Mouse (Mus musculus) E14TG2a.4 (cell line): ENCODE data around the gene Zbtb18.

Source experiments
- H3K27me3 ChIP-seq: 2 replicates; pipeline ENCODE4 v1.6.1; 2014; ENCODE audit warnings: low read length, control low read depth; ENCODE audit not compliant: insufficient read depth
- H3K36me3 ChIP-seq: 2 replicates; pipeline ENCODE4 v1.6.1; 2014; ENCODE audit warnings: low read length, control low read depth; ENCODE audit not compliant: insufficient read depth
- H3K4me1 ChIP-seq: replicated peaks from 2 replicates; pipeline ENCODE4 v1.6.1; 2014; ENCODE audit warnings: low read depth, low read length, control low read depth
- H3K4me3 ChIP-seq: replicated peaks from 2 replicates; pipeline ENCODE4 v1.5.1; 2014; ENCODE audit warnings: mild to moderate bottlenecking, low read length
- H3K9me3 ChIP-seq: 2 replicates; pipeline ENCODE4 v1.6.1; 2014; ENCODE audit warnings: low read length, control low read depth
- CTCF ChIP-seq: conservative IDR thresholded peaks from 2 replicates; pipeline ENCODE4 v1.5.1; 2014; ENCODE audit warnings: low read length
- NANOG ChIP-seq: IDR thresholded peaks from 2 replicates; pipeline ENCODE4 v1.6.1; 2014; ENCODE audit warnings: borderline replicate concordance, low read length, mixed read lengths
- POU5F1 ChIP-seq: IDR thresholded peaks from 2 replicates; pipeline ENCODE4 v1.6.1; 2014; ENCODE audit warnings: low read length, borderline replicate concordance

Zbtb18 gene

DNA sequence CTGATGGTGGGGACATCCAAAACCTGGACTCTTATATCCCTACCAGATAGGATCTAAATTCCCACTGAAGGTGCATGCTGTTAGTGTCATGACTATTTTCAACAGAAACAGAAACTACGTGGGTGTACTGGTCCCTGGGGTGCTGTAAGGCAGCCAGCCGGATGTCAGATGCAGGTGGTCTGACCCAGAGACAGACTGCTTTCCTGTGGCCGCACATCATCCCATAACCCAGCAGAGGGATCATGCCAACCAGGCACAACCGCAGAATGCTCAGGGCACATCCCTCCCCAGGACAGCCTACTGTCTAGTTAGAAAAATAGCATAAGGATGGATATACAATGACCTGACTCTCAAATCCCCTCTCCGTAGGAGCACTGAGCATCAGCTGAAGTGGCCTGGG is 14.3 kb upstream of the Zbtb18 start:
- H3K36me3 ChIP-seq: no peaks in the 10 kb centered on the region
- no peaks in the 10 kb centered on the region for H3K9me3 ChIP-seq
- no peak for TF ChIP-seq NANOG
- no peak for TF ChIP-seq CTCF
- no peak for TF ChIP-seq POU5F1
- no peak overlapping the region for H3K4me3 ChIP-seq
- H3K4me1 ChIP-seq: peaks cover 6% of the 10 kb centered on the region; the same call in 1 of the 2 replicates
- H3K27me3 ChIP-seq: peaks cover 5% of the 10 kb centered on the region; the same call in 1 of the 2 replicates

GRCm38 (mm10) chr1:177428338-177428737 is 13.8 kb upstream of the Zbtb18 start:
- peaks cover 5% of the 10 kb centered on the region; the same call in 1 of the 2 replicates for H3K27me3 ChIP-seq
- peaks cover 6% of the 10 kb centered on the region; the same call in 1 of the 2 replicates for H3K4me1 ChIP-seq
- H3K4me3 ChIP-seq: no peak overlapping the region
- no peaks in the 10 kb centered on the region for H3K36me3 ChIP-seq
- H3K9me3 ChIP-seq: no peaks in the 10 kb centered on the region
- TF ChIP-seq POU5F1: no peak
- TF ChIP-seq NANOG: no peak
- TF ChIP-seq CTCF: no peak

- Histone ChIP-seq H3K27me3 (peaks cover 5% of the 10 kb centered on the region; the same call in 1 of the 2 replicates), H3K9me3 (no peaks in the 10 kb centered on the region), H3K4me3 (no peak overlapping the region), H3K4me1 (peaks cover 6% of the 10 kb centered on the region; the same call in 1 of the 2 replicates), H3K36me3 (no peaks in the 10 kb centered on the region)
- TF ChIP-seq CTCF (no peak), NANOG (no peak), POU5F1 (no peak)
These were observed 13.1 kb upstream of the Zbtb18 start for GRCm38 (mm10) chr1:177429067-177429466.

- peaks cover 20% of the 10 kb centered on the region for H3K27me3 ChIP-seq
- no peaks in the 10 kb centered on the region for H3K36me3 ChIP-seq
- peaks cover 19% of the 10 kb centered on the region for H3K4me1 ChIP-seq
- no peak for TF ChIP-seq NANOG
- no peak for TF ChIP-seq CTCF
- TF ChIP-seq POU5F1: no peak
- H3K9me3 ChIP-seq: peaks cover 12% of the 10 kb centered on the region
- H3K4me3 ChIP-seq: no peak overlapping the region
These were observed 1.7 kb upstream of the Zbtb18 start for GRCm38 (mm10) chr1:177440411-177440810.

DNA sequence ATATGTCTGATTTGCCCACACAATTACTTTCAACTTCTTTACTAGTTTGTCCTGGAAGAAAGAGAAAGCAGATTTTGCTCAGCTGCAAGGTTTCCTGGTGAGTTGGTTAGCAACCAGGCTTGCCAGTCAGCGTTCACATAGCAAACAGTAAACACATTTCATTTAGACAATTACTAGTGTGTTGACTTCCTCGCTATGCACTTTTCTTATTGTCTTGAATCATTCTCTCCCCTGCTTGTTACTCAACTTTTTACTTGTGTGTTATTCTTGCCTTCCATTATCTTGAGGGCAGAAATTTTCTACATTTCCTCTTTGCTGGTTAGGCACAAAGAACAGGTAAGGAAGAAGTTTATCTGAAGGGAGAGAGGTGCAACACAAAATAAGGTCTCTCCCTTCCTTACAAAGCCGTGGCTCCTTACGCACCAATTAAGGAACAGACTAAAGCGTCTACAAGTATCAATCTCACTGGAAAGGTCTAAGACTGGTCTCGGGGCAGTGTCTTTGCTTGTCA is 1.1 kb upstream of the Zbtb18 start:
- TF ChIP-seq CTCF (no peak), NANOG (no peak), POU5F1 (no peak)
- Histone ChIP-seq H3K27me3 (peaks cover 20% of the 10 kb centered on the region), H3K36me3 (no peaks in the 10 kb centered on the region), H3K9me3 (peaks cover 12% of the 10 kb centered on the region), H3K4me1 (peaks cover 20% of the 10 kb centered on the region), H3K4me3 (peak overlapping the region; percentile 92)

DNA sequence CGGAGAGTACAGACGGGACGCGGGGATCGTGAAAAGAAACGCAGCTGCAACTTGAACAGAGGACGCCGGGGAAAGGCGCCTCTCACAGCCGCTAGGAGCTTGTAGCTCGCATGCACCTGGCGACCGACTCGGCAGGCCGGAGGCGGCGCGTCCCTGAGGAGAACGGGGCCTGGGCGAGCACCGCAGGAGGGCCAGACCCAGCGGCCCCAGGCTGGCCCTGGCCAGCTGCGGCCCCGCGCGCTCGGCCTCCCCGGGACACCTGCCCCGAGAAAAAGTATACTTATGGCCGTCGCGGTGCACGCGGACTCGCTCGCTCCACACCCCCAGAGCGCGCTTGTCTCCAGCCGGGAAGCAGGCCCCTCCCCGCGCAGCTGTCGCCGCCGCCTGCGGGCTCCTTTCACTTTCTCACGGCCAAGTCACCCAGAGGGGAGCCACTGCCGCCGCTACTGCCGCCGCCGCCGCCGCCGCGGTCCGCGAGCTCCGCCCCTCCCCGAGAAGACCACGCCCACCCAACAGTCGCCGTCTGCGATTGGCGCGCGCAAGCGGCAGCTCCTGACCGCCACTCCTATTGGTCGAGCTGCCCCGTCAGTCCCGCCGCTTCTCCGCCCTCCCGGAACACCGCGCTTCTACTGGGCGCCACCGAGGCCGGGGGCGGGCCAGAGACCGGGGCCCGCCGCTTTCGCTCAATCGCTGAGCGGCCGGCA is 507 bp upstream of the Zbtb18 start:
- Histone ChIP-seq H3K9me3 (peaks cover 12% of the 10 kb centered on the region), H3K36me3 (no peaks in the 10 kb centered on the region), H3K27me3 (peaks cover 20% of the 10 kb centered on the region), H3K4me3 (peak overlapping the region; percentile 92), H3K4me1 (peaks cover 20% of the 10 kb centered on the region)
- TF ChIP-seq CTCF (no peak), NANOG (no peak), POU5F1 (no peak)

- Histone ChIP-seq H3K4me3 (peak overlapping the region; percentile 85), H3K27me3 (peaks cover 27% of the 10 kb centered on the region), H3K36me3 (peaks cover 10% of the 10 kb centered on the region), H3K9me3 (peaks cover 12% of the 10 kb centered on the region), H3K4me1 (peaks cover 33% of the 10 kb centered on the region)
- TF ChIP-seq POU5F1: no peak
- TF ChIP-seq CTCF: no peak
- no peak for TF ChIP-seq NANOG
These were observed 921 bp downstream of the Zbtb18 start for GRCm38 (mm10) chr1:177442821-177443723.

- Histone ChIP-seq H3K4me1 (peaks cover 36% of the 10 kb centered on the region), H3K9me3 (peaks cover 12% of the 10 kb centered on the region), H3K36me3 (peaks cover 16% of the 10 kb centered on the region), H3K27me3 (peaks cover 27% of the 10 kb centered on the region), H3K4me3 (peak overlapping the region; percentile 85)
- TF ChIP-seq NANOG (no peak), CTCF (no peak), POU5F1 (no peak)
These were observed 1.8 kb downstream of the Zbtb18 start for GRCm38 (mm10) chr1:177443724-177444482.
